Comparison of ENCODE assay signal across 30 mouse cellular contexts in genomic region chr8:120725576-120725950, GRCm38 (mm10). TPM values are rescaled to one million over a fixed set of nuclear protein-coding genes. Genes with fewer than 3 reads are reported as not detected.
DNase-seq lines count a peak whose midpoint lies in the region; ATAC-seq and TF ChIP-seq lines count a peak whose summit lies in the region.
"Had no signal": no experiment of that assay in that cellular context is flagged by ENCODE, and none has a peak within 500 bp of the region (broad histone marks: within the 10 kb centered on the region; RNA-seq: fewer than 3 reads in every experiment).

No protein-coding gene starts in this region.

- H3K36me3 ChIP-seq in intestine, embryonic 16.5 days (ENCODE audit: control insufficient read depth, insufficient read depth, low read length) = no peaks in the 10 kb centered on the region
- no peaks in the 10 kb centered on the region for H3K36me3 ChIP-seq in intestine, embryonic 15.5 days
- H3K36me3 ChIP-seq in thymus, adult 2 months (ENCODE audit: control insufficient read depth, insufficient read depth, low read length) = no peaks in the 10 kb centered on the region
- no peaks in the 10 kb centered on the region for H3K36me3 ChIP-seq in midbrain, embryonic 13.5 days
- H3K36me3 ChIP-seq: embryonic facial prominence, embryonic 12.5 days; forebrain, embryonic 15.5 days; heart, embryonic 13.5 days; hindbrain, embryonic 15.5 days; kidney, embryonic 15.5 days; lung, embryonic 15.5 days; midbrain, embryonic 12.5 days had no signal

- no peak overlapping the region for H3K4me3 ChIP-seq in intestine, embryonic 16.5 days (ENCODE audit: low read length)
- H3K4me3 ChIP-seq in intestine, embryonic 15.5 days (replicated peaks) = no peak overlapping the region
- no peak overlapping the region for H3K4me3 ChIP-seq in thymus, adult 2 months (ENCODE audit: control insufficient read depth, insufficient read depth, low read length)
- H3K4me3 ChIP-seq in bone marrow macrophage, adult 2 months (ENCODE audit: insufficient read depth, low read length) = no peak overlapping the region
- no peak overlapping the region for H3K4me3 ChIP-seq in midbrain, embryonic 13.5 days (replicated peaks)
- H3K4me3 ChIP-seq: embryonic facial prominence, embryonic 12.5 days; forebrain, embryonic 15.5 days; gastrocnemius, adult 2 months; heart, adult 2 months; heart, embryonic 13.5 days; hindbrain, embryonic 15.5 days; kidney, embryonic 15.5 days; layer of hippocampus, adult 2 months; left cerebral cortex, adult 2 months; lung, embryonic 15.5 days; midbrain, embryonic 12.5 days had no signal

- H3K9me3 ChIP-seq in intestine, embryonic 16.5 days (ENCODE audit: control insufficient read depth, low read length) = 0 out of 2 replicates have a peak, but pooled peaks cover 4% of the 10 kb centered on the region
- H3K9me3 ChIP-seq in intestine, embryonic 15.5 days = no peaks in the 10 kb centered on the region
- H3K9me3 ChIP-seq in midbrain, embryonic 13.5 days = no peaks in the 10 kb centered on the region
- H3K9me3 ChIP-seq: embryonic facial prominence, embryonic 12.5 days; forebrain, embryonic 15.5 days; hindbrain, embryonic 15.5 days; lung, embryonic 15.5 days; midbrain, embryonic 12.5 days had no signal

- ATAC-seq in intestine, embryonic 16.5 days = no peak
- no peak for ATAC-seq in intestine, embryonic 15.5 days
- peak; percentile 38 for ATAC-seq in neutrophil, adult 5-6 weeks (ENCODE audit: extremely low read depth, insufficient number of reproducible peaks, low FRiP score, poor library complexity, severe bottlenecking)
- no peak for ATAC-seq in midbrain, embryonic 13.5 days
- ATAC-seq: forebrain, embryonic 15.5 days had no signal

- DNase-seq in thymus, adult 2 months = no peak
- no peak for DNase-seq in thymus, postnatal 4 days
- DNase-seq in left cerebral cortex, postnatal 4 days = no peak
- DNase-seq: adrenal gland, adult 2 months; adrenal gland, postnatal 36 days; cerebellum, adult 8-10 months; embryo, embryonic 11 days; gastrocnemius, adult 2 months; gastrocnemius, postnatal 36 days; heart, adult 2 months; heart, postnatal 10 days; right cerebral cortex, postnatal 25 days had no signal

- no peak for TF ChIP-seq CTCF in thymus, adult 2 months (IDR thresholded peaks at IDR 0.05; ENCODE audit: borderline replicate concordance, control insufficient read depth, extremely low read depth, insufficient read depth, low read length, poor library complexity)
- TF ChIP-seq CTCF in bone marrow macrophage, adult 2 months (IDR thresholded peaks at IDR 0.05; ENCODE audit: low read depth, low read length) = no peak

- TF ChIP-seq POLR2A in thymus, adult 2 months (IDR thresholded peaks at IDR 0.05; ENCODE audit: control insufficient read depth, extremely low read depth, insufficient read depth, low read length, poor library complexity) = no peak
- no peak for TF ChIP-seq POLR2A in bone marrow macrophage, adult 2 months (IDR thresholded peaks at IDR 0.05; ENCODE audit: borderline replicate concordance, low read depth, low read length)

- H3K4me2 ChIP-seq in intestine, embryonic 16.5 days (ENCODE audit: low read depth, low read length) = no peak overlapping the region
- H3K4me2 ChIP-seq in intestine, embryonic 15.5 days (replicated peaks) = no peak overlapping the region
- H3K4me2 ChIP-seq in midbrain, embryonic 13.5 days (replicated peaks) = no peak overlapping the region
- H3K4me2 ChIP-seq: embryonic facial prominence, embryonic 12.5 days; forebrain, embryonic 15.5 days; heart, embryonic 13.5 days; hindbrain, embryonic 15.5 days; kidney, embryonic 15.5 days; lung, embryonic 15.5 days; midbrain, embryonic 12.5 days had no signal

- no peaks in the 10 kb centered on the region for H3K27me3 ChIP-seq in intestine, embryonic 16.5 days (replicated peaks; ENCODE audit: control insufficient read depth, insufficient read depth, low read length)
- H3K27me3 ChIP-seq in intestine, embryonic 15.5 days (replicated peaks) = no peaks in the 10 kb centered on the region
- H3K27me3 ChIP-seq in thymus, adult 2 months (ENCODE audit: control insufficient read depth, insufficient read depth, low read length) = no peaks in the 10 kb centered on the region
- H3K27me3 ChIP-seq in midbrain, embryonic 13.5 days = no peaks in the 10 kb centered on the region
- H3K27me3 ChIP-seq: forebrain, embryonic 15.5 days; midbrain, embryonic 12.5 days had no signal

- no peak overlapping the region; the same call in 1 of the 2 replicates for H3K9ac ChIP-seq in intestine, embryonic 16.5 days (ENCODE audit: low read depth, low read length)
- H3K9ac ChIP-seq in intestine, embryonic 15.5 days = no peak overlapping the region
- H3K9ac ChIP-seq in midbrain, embryonic 13.5 days (replicated peaks) = no peak overlapping the region
- H3K9ac ChIP-seq: embryonic facial prominence, embryonic 12.5 days; forebrain, embryonic 15.5 days; heart, embryonic 13.5 days; hindbrain, embryonic 15.5 days; kidney, embryonic 15.5 days; liver, embryonic 14.5 days; lung, embryonic 15.5 days; midbrain, embryonic 12.5 days had no signal

- peaks cover 15% of the 10 kb centered on the region for H3K4me1 ChIP-seq in intestine, embryonic 16.5 days (ENCODE audit: control insufficient read depth, insufficient read depth, low read length)
- H3K4me1 ChIP-seq in intestine, embryonic 15.5 days (replicated peaks) = peaks cover 4% of the 10 kb centered on the region; the same call in 1 of the 2 replicates
- peaks cover 36% of the 10 kb centered on the region for H3K4me1 ChIP-seq in thymus, adult 2 months (replicated peaks; ENCODE audit: control insufficient read depth, insufficient read depth, low read length)
- peaks cover 14% of the 10 kb centered on the region for H3K4me1 ChIP-seq in bone marrow macrophage, adult 2 months (ENCODE audit: control insufficient read depth, insufficient read depth, low read length)
- H3K4me1 ChIP-seq in midbrain, embryonic 13.5 days (replicated peaks) = no peaks in the 10 kb centered on the region
- H3K4me1 ChIP-seq: embryonic facial prominence, embryonic 12.5 days; forebrain, embryonic 15.5 days; hindbrain, embryonic 15.5 days; lung, embryonic 15.5 days; midbrain, embryonic 12.5 days had no signal

- WGBS in intestine, embryonic 16.5 days = 71% methylated on average over 5 of the region's 5 CpGs
- 74% methylated on average over 5 of the region's 5 CpGs for WGBS in intestine, embryonic 15.5 days
- 33% methylated on average over 5 of the region's 5 CpGs for WGBS in thymus, adult 2 months
- 88% methylated on average over 5 of the region's 5 CpGs for WGBS in midbrain, embryonic 13.5 days

- intact Hi-C loops in left cerebral cortex, postnatal 4 days (cut with DNase I) = no loop called here

- peak overlapping the region; percentile 62 for H3K27ac ChIP-seq in intestine, embryonic 16.5 days (ENCODE audit: low read length)
- H3K27ac ChIP-seq in intestine, embryonic 15.5 days = no peak overlapping the region
- H3K27ac ChIP-seq in thymus, adult 2 months (ENCODE audit: control insufficient read depth, insufficient read depth, low read length) = peak overlapping the region; percentile 2; the same call in 1 of the 2 replicates
- H3K27ac ChIP-seq in bone marrow macrophage, adult 2 months (ENCODE audit: insufficient read depth, low read depth, low read length) = 0 out of 2 replicates have a peak overlapping the region, but pooled peaks have one; percentile 20
- H3K27ac ChIP-seq in midbrain, embryonic 13.5 days = no peak overlapping the region
- H3K27ac ChIP-seq: embryonic facial prominence, embryonic 12.5 days; forebrain, embryonic 15.5 days; gastrocnemius, adult 2 months; heart, adult 2 months; heart, embryonic 13.5 days; hindbrain, embryonic 15.5 days; layer of hippocampus, adult 2 months; left cerebral cortex, adult 2 months; liver, embryonic 14.5 days; lung, embryonic 15.5 days; midbrain, embryonic 12.5 days had no signal

RNA-seq across cellular contexts. Expression of gene Irf8, which starts 10.6 kb away (rescaled TPM):
- 55.5 and 55.6 TPM in 2 replicates for polyA plus RNA-seq in intestine, embryonic 16.5 days (2015; fragmentation: Nextera tagmentation; extraction: Ambion mirVana)
- polyA plus RNA-seq in intestine, embryonic 15.5 days (2015; fragmentation: Nextera tagmentation; extraction: Ambion mirVana) = 41.9 and 46.6 TPM in 2 replicates
- 105 and 109 TPM in 2 replicates for polyA plus RNA-seq in thymus, adult 2 months (2012; rRNA removed)
- polyA plus RNA-seq in bone marrow macrophage, adult 2 months (2012; ENCODE audit: insufficient read depth, insufficient read length, missing spikeins) = 157 and 163 TPM in 2 replicates
- 139 and 159 TPM in 2 replicates for total RNA-seq in neutrophil, adult 5-6 weeks (2017)
- total RNA-seq in left cerebral cortex, postnatal 4 days (2021) = 1 to 10 TPM; 1.8 to 2.5 TPM
- polyA plus RNA-seq in midbrain, embryonic 13.5 days (2015; fragmentation: Nextera tagmentation; extraction: Ambion mirVana) = 3.5 and 3.9 TPM in 2 replicates
- polyA plus RNA-seq: C2C12 had no signal

RNA-seq across cellular contexts. Expression of gene Emc8, which starts 57.2 kb away (rescaled TPM):
- 214 and 235 TPM in 2 replicates for polyA plus RNA-seq in intestine, embryonic 16.5 days (2015; fragmentation: Nextera tagmentation; extraction: Ambion mirVana)
- polyA plus RNA-seq in intestine, embryonic 15.5 days (2015; fragmentation: Nextera tagmentation; extraction: Ambion mirVana) = 235 and 246 TPM in 2 replicates
- 174 and 175 TPM in 2 replicates for polyA plus RNA-seq in thymus, adult 2 months (2012; rRNA removed)
- 56.5 and 61.3 TPM in 2 replicates for polyA plus RNA-seq in bone marrow macrophage, adult 2 months (2012; ENCODE audit: insufficient read depth, insufficient read length, missing spikeins)
- total RNA-seq in neutrophil, adult 5-6 weeks (2017) = 17.9 and 21.1 TPM in 2 replicates
- 10 to 100 TPM; 68.7 to 69.7 TPM for total RNA-seq in left cerebral cortex, postnatal 4 days (2021)
- polyA plus RNA-seq in midbrain, embryonic 13.5 days (2015; fragmentation: Nextera tagmentation; extraction: Ambion mirVana) = 161 and 180 TPM in 2 replicates

RNA-seq across cellular contexts. Expression of gene Cox4i1, which starts 57.5 kb away (rescaled TPM):
- 1,710 and 1,737 TPM in 2 replicates for polyA plus RNA-seq in intestine, embryonic 16.5 days (2015; fragmentation: Nextera tagmentation; extraction: Ambion mirVana)
- polyA plus RNA-seq in intestine, embryonic 15.5 days (2015; fragmentation: Nextera tagmentation; extraction: Ambion mirVana) = 1,472 and 1,529 TPM in 2 replicates
- 842 and 1,074 TPM in 2 replicates for polyA plus RNA-seq in thymus, adult 2 months (2012; rRNA removed)
- polyA plus RNA-seq in bone marrow macrophage, adult 2 months (2012; ENCODE audit: insufficient read depth, insufficient read length, missing spikeins) = 607 and 651 TPM in 2 replicates
- total RNA-seq in neutrophil, adult 5-6 weeks (2017) = 180 and 197 TPM in 2 replicates
- 100 to 1,000 TPM; 723 to 731 TPM for total RNA-seq in left cerebral cortex, postnatal 4 days (2021)
- polyA plus RNA-seq in midbrain, embryonic 13.5 days (2015; fragmentation: Nextera tagmentation; extraction: Ambion mirVana) = 1,057 and 1,066 TPM in 2 replicates

RNA-seq across cellular contexts. Expression of gene Gm27021, which starts 57.7 kb away (rescaled TPM):
- 1.5 TPM in 2 replicates for polyA plus RNA-seq in intestine, embryonic 16.5 days (2015; fragmentation: Nextera tagmentation; extraction: Ambion mirVana)
- polyA plus RNA-seq in intestine, embryonic 15.5 days (2015; fragmentation: Nextera tagmentation; extraction: Ambion mirVana) = 2.0 and 2.2 TPM in 2 replicates
- 1.6 and 4.0 TPM in 2 replicates for polyA plus RNA-seq in thymus, adult 2 months (2012; rRNA removed)
- not detected in 2 replicates for polyA plus RNA-seq in bone marrow macrophage, adult 2 months (2012; ENCODE audit: insufficient read depth, insufficient read length, missing spikeins)
- not detected in 2 replicates for total RNA-seq in neutrophil, adult 5-6 weeks (2017)
- total RNA-seq in left cerebral cortex, postnatal 4 days (2021) = 1 to 10 TPM in 1 of 2 experiments, under 1 TPM in 1; 0.66 to 1.6 TPM
- 5.2 and 5.3 TPM in 2 replicates for polyA plus RNA-seq in midbrain, embryonic 13.5 days (2015; fragmentation: Nextera tagmentation; extraction: Ambion mirVana)
- total RNA-seq: adrenal gland, adult 2 months; gastrocnemius, adult 2 months; gastrocnemius, postnatal 36 days; heart, adult 2 months; hematopoietic stem cell, adult 5-6 weeks; monocyte, adult 5-6 weeks had no signal
- polyA plus RNA-seq: heart, adult 2 months had no signal

Comparison
In these comparisons a context has a peak if more than half of its experiments do, and no peak if none do; other contexts are left out.
1. H3K27ac ChIP-seq: peak in intestine, embryonic 16.5 days (single experiment), thymus, adult 2 months (single experiment) and bone marrow macrophage, adult 2 months (single experiment); none in intestine, embryonic 15.5 days (single experiment) and midbrain, embryonic 13.5 days (single experiment).